Mouse (Mus musculus): Measurements from ENCODE around the gene Ints5.
"Not testable (repeated sequence)": the region's sequence is repeated elsewhere in the genome, so short reads cannot be mapped to it uniquely, and the experiment has no call there.

The Ints5 gene

GRCm38 (mm10) chr19:8892829-8893766 is at the start of gene Ints5:
Gene Ints5 (plus strand): TSS chr19:8893005.
- peak; percentile 89 to 92 for DNase-seq

- DNase-seq = peak; percentile 89 to 94
Observed at GRCm38 (mm10) chr19:8844371-8845129, 48.3 kb upstream of the Ints5 start.

GRCm38 (mm10) chr19:8848356-8848755 is 44.4 kb upstream of the Ints5 start:
- DNase-seq = no peak

- peak; percentile 50 to 53 for DNase-seq
Observed at GRCm38 (mm10) chr19:8850402-8850901, 42.4 kb upstream of the Ints5 start, which contains the start of gene Lrrn4cl. Gene Lrrn4cl (plus strand): TSS chr19:8850768.

GRCm38 (mm10) chr19:8851639-8852038 is 41.2 kb upstream of the Ints5 start:
- DNase-seq = no peak

GRCm38 (mm10) chr19:8852236-8852928 is 40.4 kb upstream of the Ints5 start:
- no peak for DNase-seq

- DNase-seq = no peak
Observed at GRCm38 (mm10) chr19:8853117-8853516, 39.7 kb upstream of the Ints5 start.

GRCm38 (mm10) chr19:8857689-8858088 is 35.1 kb upstream of the Ints5 start:
- DNase-seq = peak; percentile 61 to 70

GRCm38 (mm10) chr19:8859018-8859417 is 33.8 kb upstream of the Ints5 start:
- peak in 1 of 2 experiments; percentile 42 for DNase-seq

- DNase-seq = no peak
Observed at GRCm38 (mm10) chr19:8864265-8864664, 28.5 kb upstream of the Ints5 start.

- not testable (repeated sequence) for DNase-seq
Observed at GRCm38 (mm10) chr19:8870381-8870780, 22.4 kb upstream of the Ints5 start.

GRCm38 (mm10) chr19:8870838-8871237 is 22.0 kb upstream of the Ints5 start:
- peak in 1 of 2 experiments; percentile 35 for DNase-seq

- DNase-seq = peak; percentile 98
Observed at GRCm38 (mm10) chr19:8871267-8872186, 21.3 kb upstream of the Ints5 start, which contains the start of gene Ubxn1. Gene Ubxn1 (plus strand): TSS chr19:8871496.

- no peak for DNase-seq
Observed at GRCm38 (mm10) chr19:8872266-8872840, 20.5 kb upstream of the Ints5 start.

GRCm38 (mm10) chr19:8875031-8875430 is 17.8 kb upstream of the Ints5 start:
- DNase-seq = no peak

- peak; percentile 93 for DNase-seq
Observed at GRCm38 (mm10) chr19:8880311-8881033, 12.3 kb upstream of the Ints5 start, which contains the start of gene Uqcc3. Gene Uqcc3 (minus strand): TSS chr19:8880923.

- no peak for DNase-seq
Observed at GRCm38 (mm10) chr19:8881034-8881392, 11.8 kb upstream of the Ints5 start.

GRCm38 (mm10) chr19:8883616-8884015 is 9.2 kb upstream of the Ints5 start, which contains the start of the genes Lbhd1 and Gm49403:
Gene Lbhd1 (plus strand): TSS chr19:8883732.
Gene Gm49403 (plus strand): TSS chr19:8883930.
- DNase-seq = no peak

- DNase-seq = no peak
Observed at GRCm38 (mm10) chr19:8886916-8887584, 5.8 kb upstream of the Ints5 start.
